Mouse (Mus musculus) CD4-positive helper T cell, adult 2 months (primary cell): Measurements from ENCODE around the gene 2300003K06Rik.
"Not testable (repeated sequence)": the region's sequence is repeated elsewhere in the genome, so short reads cannot be mapped to it uniquely, and the experiment has no call there.

ENCODE experiments used
- DNase-seq: peaks from one replicate; pipeline ENCODE4 v3.0.0-alpha.2; 2012; ENCODE audit warnings: low read depth, missing footprints, low spot score

2300003K06Rik gene

GRCm38 (mm10) chr11:99837966-99838365 is at the start of gene 2300003K06Rik:
2300003K06Rik (minus strand) TSS chr11:99838066.
- no peak for DNase-seq

GRCm38 (mm10) chr11:99878887-99879286 is 41.0 kb upstream of the 2300003K06Rik start, which contains the start of gene Gm11567:
Gm11567 (plus strand) TSS chr11:99879187.
- DNase-seq = not testable (repeated sequence)

- not testable (repeated sequence) for DNase-seq
Measured at GRCm38 (mm10) chr11:99873089-99873488, 35.2 kb upstream of the 2300003K06Rik start, which contains the start of gene Krtap9-1. Krtap9-1 (plus strand) TSS chr11:99873389.

- not testable (repeated sequence) for DNase-seq
Measured at GRCm38 (mm10) chr11:99864176-99864575, 26.3 kb upstream of the 2300003K06Rik start, which contains the start of gene Gm11559. Gm11559 (plus strand) TSS chr11:99864476.

GRCm38 (mm10) chr11:99858761-99859160 is 20.9 kb upstream of the 2300003K06Rik start:
- DNase-seq = no peak

- DNase-seq = no peak
Measured at GRCm38 (mm10) chr11:99857617-99858016, 19.8 kb upstream of the 2300003K06Rik start, which contains the start of gene Gm11568. Gm11568 (plus strand) TSS chr11:99857917.

- DNase-seq = no peak
Measured at GRCm38 (mm10) chr11:99854121-99854520, 16.3 kb upstream of the 2300003K06Rik start.

- no peak for DNase-seq
Measured at GRCm38 (mm10) chr11:99851508-99851907, 13.6 kb upstream of the 2300003K06Rik start, which contains the start of gene Krtap4-16. Krtap4-16 (minus strand) TSS chr11:99851608.

GRCm38 (mm10) chr11:99846746-99847145 is 8.9 kb upstream of the 2300003K06Rik start:
- no peak for DNase-seq

GRCm38 (mm10) chr11:99842185-99842584 is 4.3 kb upstream of the 2300003K06Rik start:
- no peak for DNase-seq

GRCm38 (mm10) chr11:99815566-99815965 is 22.3 kb downstream of the 2300003K06Rik start, which contains the start of gene Gm11564:
Gm11564 (minus strand) TSS chr11:99815666.
- not testable (repeated sequence) for DNase-seq

- DNase-seq = not testable (repeated sequence)
Measured at GRCm38 (mm10) chr11:99809792-99810191, 28.1 kb downstream of the 2300003K06Rik start, which contains the start of gene Krtap4-13. Krtap4-13 (minus strand) TSS chr11:99809892.

- not testable (repeated sequence) for DNase-seq
Measured at GRCm38 (mm10) chr11:99804346-99804745, 33.5 kb downstream of the 2300003K06Rik start, which contains the start of gene Gm11554. Gm11554 (minus strand) TSS chr11:99804446.

GRCm38 (mm10) chr11:99798832-99799231 is 39.0 kb downstream of the 2300003K06Rik start, which contains the start of gene Gm11569:
Gm11569 (minus strand) TSS chr11:99798932.
- DNase-seq = not testable (repeated sequence)

GRCm38 (mm10) chr11:99793367-99793766 is 44.5 kb downstream of the 2300003K06Rik start, which contains the start of gene Gm11596:
Gm11596 (minus strand) TSS chr11:99793467.
- no peak for DNase-seq
